Mouse (Mus musculus): ENCODE measurements around the gene Dnajb6.

DNA sequence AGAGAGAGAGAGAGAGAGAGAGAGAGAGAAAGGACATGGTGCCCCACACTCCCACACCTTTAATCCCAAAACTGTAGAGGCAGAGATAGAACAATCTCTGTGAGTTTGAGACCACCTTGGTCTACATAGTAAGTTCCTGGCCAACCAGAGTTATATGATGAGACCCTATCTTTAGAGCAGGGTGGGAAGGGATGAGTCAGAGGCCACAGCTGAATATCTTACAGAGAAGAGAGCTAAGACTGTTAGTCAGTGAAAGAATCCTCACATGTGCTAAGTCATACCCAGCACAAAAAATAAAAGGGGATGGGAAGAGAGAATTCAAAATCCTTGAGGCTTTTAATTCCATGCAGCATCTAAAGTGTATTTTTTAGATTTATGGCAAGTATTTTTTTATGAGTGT, 23.9 kb upstream of the Dnajb6 start:
- TF ChIP-seq CTCF (IDR thresholded peaks at IDR 0.05; ENCODE audit: borderline replicate concordance, insufficient read depth, low read depth, low read length) (no peak), POLR2A (IDR thresholded peaks at IDR 0.05; ENCODE audit: borderline replicate concordance, insufficient read depth, low read length) (no peak)

All from cerebellum, adult 2 months (tissue).